Mouse (Mus musculus) cerebellum, adult 2 months (tissue): ENCODE measurements around the gene Bloc1s6. TPM values are rescaled to one million over a fixed set of nuclear protein-coding genes. Genes with fewer than 3 reads are reported as not detected.

Experiments used
- DNase-seq, 2 experiments: peaks; one replicate each; pipeline ENCODE4 v3.0.0; 2021
- H3K27ac ChIP-seq: fragments of 200-500 bp; 2 replicates; pipeline ENCODE4 v1.5.1; 2012; ENCODE audit warnings: low read length, control low read depth, inconsistent platforms; ENCODE audit not compliant: insufficient read depth
- H3K27me3 ChIP-seq: fragments of 200-500 bp; 2 replicates; pipeline ENCODE4 v1.6.1; 2012; ENCODE audit warnings: inconsistent platforms, mild to moderate bottlenecking, low read length, moderate library complexity; ENCODE audit not compliant: control insufficient read depth, insufficient read depth
- H3K4me1 ChIP-seq: fragments of 200-500 bp; 2 replicates; pipeline ENCODE4 v1.6.1; 2011; ENCODE audit warnings: low read length; ENCODE audit not compliant: control insufficient read depth, insufficient read depth
- H3K4me3 ChIP-seq: fragments of 200-500 bp; replicated peaks from 2 replicates; pipeline ENCODE3; 2011; ENCODE audit warnings: mild to moderate bottlenecking, low read depth, low read length, control low read depth; ENCODE audit not compliant: insufficient read depth
- CTCF ChIP-seq: fragments of 200-500 bp; IDR thresholded peaks from 2 replicates; pipeline ENCODE4 v1.5.1; 2011; ENCODE audit warnings: low read depth, mild to moderate bottlenecking, control low read depth, low read length, moderate library complexity, borderline replicate concordance; ENCODE audit not compliant: insufficient read depth
- POLR2A ChIP-seq: fragments of 200-500 bp; IDR thresholded peaks from 2 replicates; pipeline ENCODE4 v1.6.1; 2011; ENCODE audit warnings: low read length, control low read depth, borderline replicate concordance; ENCODE audit not compliant: insufficient read depth
- WGBS: fragments of 180-500 bp; shearing (Covaris S2); methylation state at CpG from one replicate; pipeline ENCODE4 v1.1.7; 2018; 5-methylcytosine and 5-hydroxymethylcytosine counted together
- polyA plus RNA-seq: library from polyadenylated mRNA; depleted of rRNA; stranded (reverse); fragments of >200 nt; gene quantifications from 2 replicates; pipeline ENCODE4 v1.2.3, GENCODE M21; 2012; rRNA removed

Gene Bloc1s6
- polyA plus RNA-seq, result 27.3 and 28.1 TPM in 2 replicates

DNA sequence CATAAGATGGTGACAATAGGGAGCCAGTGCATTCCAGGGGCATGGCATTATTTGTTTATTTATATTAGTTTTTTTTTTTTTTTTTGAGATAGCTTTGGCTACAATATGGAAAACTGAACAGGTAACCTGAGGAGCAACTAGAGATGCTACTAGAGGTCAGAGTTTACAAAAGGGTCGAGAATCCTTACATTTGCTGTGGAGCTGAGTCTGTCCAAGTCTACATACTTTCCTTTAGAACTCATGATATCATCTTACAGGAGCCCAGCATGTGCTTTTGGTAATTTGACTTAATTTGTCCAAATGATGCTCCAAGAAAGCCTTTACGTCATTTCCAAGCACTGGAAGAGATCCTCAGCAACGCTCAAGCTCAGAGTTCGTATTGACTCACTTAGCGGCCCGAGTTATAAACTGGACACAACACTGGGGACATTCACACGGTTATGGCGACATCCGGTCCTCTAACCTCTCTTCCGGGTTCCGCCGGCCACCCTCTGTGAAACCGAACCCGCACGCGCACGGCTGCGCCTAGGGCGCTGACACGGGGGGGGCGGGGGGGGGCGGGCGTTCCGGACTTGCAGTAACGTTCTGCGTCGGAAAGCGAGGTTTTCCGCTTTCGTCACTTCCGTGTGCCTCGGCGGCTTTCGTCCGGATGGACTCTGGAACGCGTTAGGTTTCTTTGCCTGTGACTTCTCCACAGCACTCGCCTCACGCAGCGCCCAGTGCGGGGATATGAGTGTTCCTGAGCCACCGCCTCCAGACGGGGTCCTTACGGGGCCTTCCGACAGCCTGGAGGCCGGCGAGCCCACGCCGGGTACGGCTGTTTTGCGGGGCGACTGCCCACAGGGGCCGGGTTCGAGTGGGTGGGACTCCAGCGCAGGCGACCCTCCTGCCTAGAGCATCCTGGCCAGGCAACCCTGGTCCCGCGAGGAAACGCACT lies at the start of gene Bloc1s6:
Bloc1s6 (plus strand) TSS at position 610 of the 937 bp plus-strand sequence.
- Histone ChIP-seq H3K27ac (peak within 1 kb of the TSS; percentile 61), H3K27me3 (no peaks in the 10 kb centered on the region), H3K4me1 (peaks cover 3% of the 10 kb centered on the region; the same call in 1 of the 2 replicates), H3K4me3 (peak within 1 kb of the TSS; percentile 97)
- peak; percentile 93 to 94 for DNase-seq
- under 1% methylated on average over 57 of the region's 59 CpGs for WGBS
- no peak for TF ChIP-seq CTCF
- TF ChIP-seq POLR2A, result peak; percentile 66; the same call in 1 of the 2 replicates

DNA sequence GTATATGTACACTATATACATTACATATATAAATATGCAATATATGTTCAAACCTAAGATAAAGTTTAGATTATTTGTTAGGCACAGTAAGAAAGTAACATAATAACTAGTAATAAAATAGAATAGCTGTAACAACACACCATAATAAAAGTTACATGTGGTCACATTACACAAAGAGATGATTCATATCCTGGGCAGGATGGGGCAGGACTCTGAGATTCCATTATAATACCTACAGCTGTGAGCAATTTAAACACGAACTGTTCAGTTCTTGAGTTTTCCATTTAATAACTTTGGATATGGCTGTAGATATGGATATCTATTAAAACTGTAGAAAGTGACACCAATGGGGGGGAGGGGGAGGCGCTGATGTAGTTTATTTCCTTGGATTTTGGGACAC lies 40.8 kb upstream of the Bloc1s6 start:
- no peak for TF ChIP-seq POLR2A
- no peak for TF ChIP-seq CTCF
- 79% methylated on average over 2 of the region's 2 CpGs for WGBS
- Histone ChIP-seq H3K4me1 (peaks cover 5% of the 10 kb centered on the region; the same call in 1 of the 2 replicates), H3K27ac (no peak overlapping the region), H3K27me3 (no peaks in the 10 kb centered on the region), H3K4me3 (no peak overlapping the region)
- DNase-seq, result no peak

DNA sequence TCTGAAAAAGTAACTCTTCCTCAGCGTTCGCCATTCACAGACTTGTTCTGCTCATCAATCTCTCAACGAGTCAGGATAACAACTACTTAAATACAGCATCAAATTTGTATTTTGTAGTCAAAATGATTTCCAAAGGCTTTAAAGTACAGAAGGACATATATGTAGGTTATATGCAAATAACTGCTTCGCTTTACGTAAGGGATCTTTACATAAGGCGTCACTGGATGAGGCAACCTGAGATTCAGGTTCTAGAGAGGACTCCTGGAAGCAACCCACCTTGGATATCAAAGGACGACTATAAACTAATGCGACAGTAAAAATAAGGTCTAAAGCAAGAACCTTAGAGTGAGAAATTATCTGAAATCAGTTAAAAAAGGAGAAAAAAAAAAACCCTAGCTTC lies 37.3 kb upstream of the Bloc1s6 start:
- WGBS, result 42% methylated on average over 8 of the region's 8 CpGs
- H3K4me1 ChIP-seq, result peaks cover 5% of the 10 kb centered on the region; the same call in 1 of the 2 replicates
- peak overlapping the region; percentile 90 for H3K4me3 ChIP-seq
- no peak for TF ChIP-seq POLR2A
- no peak for TF ChIP-seq CTCF
- no peaks in the 10 kb centered on the region for H3K27me3 ChIP-seq
- no peak for DNase-seq
- no peak overlapping the region for H3K27ac ChIP-seq

DNA sequence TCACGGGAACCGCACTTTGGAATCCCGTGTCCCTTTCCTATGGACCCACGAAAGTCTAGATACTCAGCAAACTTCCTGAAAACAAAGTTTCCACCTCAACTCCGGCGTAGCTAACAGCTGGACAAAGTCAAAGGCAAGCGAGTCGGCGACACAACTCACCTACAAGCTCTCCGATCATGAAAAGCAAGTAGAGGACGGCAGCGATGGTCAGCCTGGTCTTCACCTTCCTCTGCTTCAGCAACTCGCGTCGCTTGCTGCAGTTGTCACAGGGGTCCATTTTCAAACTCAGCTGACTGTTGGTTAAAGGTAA lies 36.5 kb upstream of the Bloc1s6 start:
- H3K4me1 ChIP-seq, result peaks cover 5% of the 10 kb centered on the region; the same call in 1 of the 2 replicates
- H3K27me3 ChIP-seq, result no peaks in the 10 kb centered on the region
- H3K27ac ChIP-seq, result no peak overlapping the region
- under 1% methylated on average over 15 of the region's 15 CpGs for WGBS
- TF ChIP-seq POLR2A (no peak), CTCF (no peak)
- DNase-seq, result no peak
- peak overlapping the region; percentile 90 for H3K4me3 ChIP-seq

DNA sequence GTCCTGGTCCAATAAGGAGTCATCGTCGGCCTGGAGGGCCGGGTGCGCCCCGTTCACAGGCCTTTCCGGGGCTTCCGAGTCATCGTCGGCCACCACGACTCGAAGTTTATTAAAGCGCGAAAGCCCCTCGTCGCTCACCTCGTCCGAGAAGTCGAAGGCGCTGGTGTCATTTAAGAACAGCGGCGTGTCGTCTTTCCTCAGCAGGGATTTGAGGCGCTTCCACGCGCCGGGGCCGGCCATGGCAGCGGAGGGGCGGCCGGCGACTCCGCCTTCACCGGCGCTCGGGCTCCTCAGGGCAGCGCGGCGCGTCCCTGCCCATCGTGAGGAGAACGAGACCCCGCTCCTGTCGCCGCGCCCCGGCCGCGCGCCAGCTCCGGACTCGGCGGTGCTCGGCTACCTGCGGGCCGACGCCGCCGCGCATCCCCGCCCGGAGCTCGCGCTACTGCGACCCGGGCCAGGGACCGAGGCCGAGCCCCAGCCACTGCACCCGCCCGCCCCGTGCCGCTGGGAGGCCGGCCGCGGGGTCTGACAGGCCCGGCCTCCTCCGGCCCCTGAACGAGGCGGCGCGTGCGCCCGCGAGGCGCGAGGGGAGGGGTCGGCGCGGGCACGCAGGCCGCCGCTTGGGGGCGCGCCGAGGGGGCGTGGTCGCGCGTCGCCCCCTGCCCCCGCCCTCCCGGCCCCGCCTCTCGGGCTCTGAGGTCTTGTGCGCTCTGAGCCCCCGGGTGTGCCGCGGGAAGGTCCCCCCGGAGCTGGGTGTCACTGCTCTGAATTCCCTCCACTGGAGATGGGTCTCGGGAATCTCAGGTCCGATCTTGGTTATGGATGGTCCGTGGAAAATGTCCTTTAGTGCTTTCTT lies 35.9 kb upstream of the Bloc1s6 start, which contains the start of gene Slc30a4:
Slc30a4 (minus strand) TSS at position 483 of the 856 bp plus-strand sequence.
- Histone ChIP-seq H3K27me3 (no peaks in the 10 kb centered on the region), H3K27ac (peak within 1 kb of the TSS; percentile 57; the same call in 1 of the 2 replicates), H3K4me1 (peaks cover 5% of the 10 kb centered on the region; the same call in 1 of the 2 replicates), H3K4me3 (peak within 1 kb of the TSS; percentile 90)
- peak; percentile 48; the same call in 1 of the 2 replicates for TF ChIP-seq POLR2A
- no peak for TF ChIP-seq CTCF
- under 1% methylated on average over 106 of the region's 111 CpGs for WGBS
- DNase-seq, result peak; percentile 79 to 83

DNA sequence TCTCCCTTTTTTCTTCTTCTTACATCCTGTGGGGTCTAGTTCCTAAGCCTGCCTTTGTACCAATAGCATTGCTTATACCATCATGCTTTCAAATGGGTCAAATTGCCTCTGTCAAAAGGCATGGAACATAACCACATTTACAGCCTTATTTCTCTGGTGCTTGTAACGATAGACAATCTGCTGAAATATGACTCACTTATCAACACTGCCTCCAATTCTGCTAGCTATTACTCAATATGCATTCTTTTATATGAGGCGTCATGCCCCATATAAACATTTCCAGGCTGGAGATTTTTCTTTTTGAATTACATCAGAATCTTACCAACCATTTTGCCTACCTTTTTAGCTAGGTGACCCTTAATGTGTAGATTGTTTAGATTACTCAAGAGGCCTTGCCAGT lies 33.7 kb upstream of the Bloc1s6 start:
- 93% methylated on average over 2 of the region's 2 CpGs for WGBS
- H3K4me3 ChIP-seq, result no peak overlapping the region
- H3K27me3 ChIP-seq, result no peaks in the 10 kb centered on the region
- DNase-seq, result no peak
- no peak overlapping the region for H3K27ac ChIP-seq
- H3K4me1 ChIP-seq, result peaks cover 3% of the 10 kb centered on the region; the same call in 1 of the 2 replicates
- no peak for TF ChIP-seq CTCF
- TF ChIP-seq POLR2A, result no peak

DNA sequence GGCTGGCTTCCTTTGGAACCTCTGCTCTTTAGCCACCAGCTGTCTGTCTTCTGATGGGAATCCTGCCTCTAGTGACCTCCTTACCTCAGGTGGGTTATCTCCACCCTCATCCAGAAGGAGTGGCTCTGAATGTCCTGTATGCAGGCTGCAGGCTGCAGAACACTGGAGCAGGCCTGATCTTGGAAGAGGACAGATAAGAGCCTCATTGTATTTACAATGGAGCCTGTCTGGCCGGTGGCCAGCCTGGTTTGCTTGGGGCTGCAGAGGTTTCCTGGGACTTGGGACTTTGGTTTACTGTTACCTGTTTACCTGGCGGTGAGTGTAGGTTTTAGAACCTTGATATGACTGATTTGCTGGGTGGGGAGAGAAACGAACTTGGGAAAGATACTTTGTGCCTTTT lies 30.2 kb upstream of the Bloc1s6 start:
- Histone ChIP-seq H3K4me1 (no peaks in the 10 kb centered on the region), H3K27me3 (no peaks in the 10 kb centered on the region), H3K4me3 (no peak overlapping the region), H3K27ac (no peak overlapping the region)
- TF ChIP-seq POLR2A (no peak), CTCF (no peak)
- DNase-seq, result no peak
- 72% methylated on average over 3 of the region's 3 CpGs for WGBS
